Mouse (Mus musculus): Measurements from ENCODE around the gene Prnp. TPM values are rescaled to one million over a fixed set of nuclear protein-coding genes. Genes with fewer than 3 reads are reported as not detected.

Gene Prnp
- total RNA-seq, 2 experiments from 2014 or later: 81.6 to 88.1 TPM

DNA sequence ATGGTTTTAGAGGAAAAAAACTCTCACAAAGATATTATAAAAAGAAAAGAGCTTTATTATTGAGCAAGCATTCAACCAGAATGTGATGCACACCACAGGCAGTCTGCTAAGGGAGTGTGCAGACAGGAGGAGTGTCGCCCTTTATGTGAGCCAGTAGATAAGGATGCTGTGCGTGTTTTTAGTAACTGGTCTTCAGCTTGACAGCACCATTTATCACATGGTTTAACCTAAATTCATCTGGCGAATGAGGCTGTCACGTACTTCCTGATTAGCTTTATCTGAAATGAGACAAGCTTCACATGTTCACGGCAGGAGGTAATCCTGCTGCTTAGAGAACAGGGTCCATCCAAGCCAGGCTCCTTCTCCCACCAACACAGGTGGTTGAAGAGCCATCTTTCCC lies 4.7 kb upstream of the Prnp start:
- intact Hi-C loops (cut with DNase I): no loop called here
- no peak for DNase-seq

GRCm38 (mm10) chr2:131905776-131906175 lies 4.0 kb upstream of the Prnp start:
- no peak for DNase-seq
- intact Hi-C loops (cut with DNase I): no loop called here

- no peak for DNase-seq
- intact Hi-C loops (cut with DNase I): no loop called here
These were observed 3.5 kb upstream of the Prnp start for GRCm38 (mm10) chr2:131906266-131906665.

GRCm38 (mm10) chr2:131906846-131907245 lies 2.9 kb upstream of the Prnp start:
- intact Hi-C loops (cut with DNase I): no loop called here
- DNase-seq: peak; percentile 37 to 54

DNA sequence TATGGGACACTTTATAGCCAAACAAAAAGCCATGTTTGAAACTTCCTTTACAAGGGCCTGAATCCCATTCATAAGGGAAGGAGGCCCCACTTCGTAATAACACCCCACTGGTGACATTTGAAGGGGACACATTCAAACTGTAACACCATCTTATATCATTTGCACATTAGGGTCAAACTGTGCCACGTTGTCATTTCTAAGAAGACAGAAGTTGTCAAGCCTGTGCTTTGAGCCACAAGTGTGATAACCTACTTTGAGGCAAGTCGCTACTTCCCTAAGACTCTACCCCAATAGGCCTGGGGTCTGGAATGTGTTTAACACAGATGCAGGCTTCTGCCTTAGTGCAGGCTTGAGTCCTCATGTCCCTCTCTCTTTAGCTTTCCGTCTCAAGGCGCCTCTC lies 2.4 kb upstream of the Prnp start:
- intact Hi-C loops (cut with DNase I): no loop called here
- DNase-seq: no peak

DNA sequence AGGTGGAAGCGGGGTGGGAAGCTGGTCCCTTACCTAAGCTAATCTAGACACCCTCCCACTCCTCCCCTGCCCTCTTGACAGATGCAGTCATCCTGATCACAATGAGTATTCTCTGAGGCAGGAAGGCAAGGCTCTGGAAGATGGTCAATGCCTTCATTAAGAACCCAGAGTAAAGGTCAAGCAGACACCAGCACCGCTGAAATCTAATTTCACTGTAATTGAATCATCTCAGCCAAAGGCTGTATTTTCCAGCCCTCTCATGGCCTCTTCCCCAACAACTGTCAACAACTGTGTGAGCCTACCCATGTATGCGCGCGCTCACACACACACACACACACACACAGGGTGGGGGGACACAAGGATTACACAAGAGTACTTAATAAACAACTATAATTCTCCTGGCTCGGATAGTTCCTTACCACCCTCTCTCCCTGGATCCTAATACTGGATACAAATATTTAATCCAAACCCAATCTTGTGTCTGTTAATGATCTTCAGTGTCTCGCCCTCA lies 1.3 kb upstream of the Prnp start:
- DNase-seq: peak; percentile 36 to 39
- intact Hi-C loops (cut with DNase I): no loop called here

DNA sequence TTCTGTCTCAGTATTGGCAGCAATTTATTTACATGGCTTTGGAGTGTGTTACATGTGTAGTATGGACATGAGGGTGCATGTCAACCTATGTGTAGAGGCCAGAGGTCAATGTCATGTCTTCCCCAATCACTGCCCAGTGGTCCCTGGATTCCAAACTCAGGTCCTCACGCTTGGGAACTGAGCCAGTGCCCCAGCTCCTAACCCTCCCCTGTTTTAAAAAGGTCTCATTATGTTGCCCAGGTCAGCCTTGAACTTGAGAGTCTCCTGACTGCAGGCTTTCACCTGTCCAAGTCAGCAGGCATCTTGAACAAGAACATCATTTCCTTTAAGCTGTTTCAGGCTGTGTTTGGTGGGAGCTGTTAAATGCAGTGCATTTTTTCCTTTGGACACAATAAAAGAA lies 822 bp upstream of the Prnp start:
- no peak for DNase-seq
- intact Hi-C loops (cut with DNase I): no loop called here

- intact Hi-C loops (cut with DNase I): no loop called here
- DNase-seq: no peak
These were observed 1.1 kb downstream of the Prnp start for GRCm38 (mm10) chr2:131910847-131911246.

- DNase-seq: no peak
- intact Hi-C loops (cut with DNase I): no loop called here
These were observed 1.6 kb downstream of the Prnp start for GRCm38 (mm10) chr2:131911341-131911740.

DNA sequence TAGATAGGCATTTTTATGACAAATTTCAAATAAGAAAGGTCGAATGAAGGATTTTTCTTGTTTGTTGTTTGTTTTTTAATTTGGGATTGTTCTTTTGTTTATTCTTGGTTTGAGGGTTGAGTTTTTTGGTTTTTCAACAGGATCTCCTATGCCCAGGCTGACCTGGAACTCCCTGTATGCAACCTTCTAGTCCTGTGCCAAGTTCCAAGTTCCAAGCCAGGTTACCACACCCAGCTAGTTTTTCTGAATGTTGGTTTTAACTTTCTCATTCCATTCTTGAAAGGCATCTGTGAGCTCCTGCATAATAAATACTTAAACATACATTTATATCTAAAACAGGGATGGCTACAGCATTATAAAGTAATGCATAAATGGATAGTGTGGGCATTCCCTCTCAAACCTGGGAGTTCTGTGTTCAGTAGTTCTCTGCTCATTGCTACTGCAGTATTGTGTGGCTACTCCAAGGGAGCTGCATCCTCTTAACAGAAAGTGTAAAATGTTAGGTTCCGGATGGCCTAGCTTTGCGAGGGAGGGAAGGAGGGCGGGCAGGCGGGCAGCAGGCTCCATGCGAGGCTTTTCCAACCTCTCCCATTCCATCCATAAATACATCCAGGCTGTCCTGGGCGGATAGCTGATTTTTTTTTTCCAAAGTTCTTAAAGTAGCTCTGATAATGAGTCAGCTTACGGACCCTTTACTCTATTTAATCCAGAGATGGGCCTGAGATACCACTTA lies 3.0 kb downstream of the Prnp start:
- intact Hi-C loops (cut with DNase I): no loop called here
- DNase-seq: no peak

DNA sequence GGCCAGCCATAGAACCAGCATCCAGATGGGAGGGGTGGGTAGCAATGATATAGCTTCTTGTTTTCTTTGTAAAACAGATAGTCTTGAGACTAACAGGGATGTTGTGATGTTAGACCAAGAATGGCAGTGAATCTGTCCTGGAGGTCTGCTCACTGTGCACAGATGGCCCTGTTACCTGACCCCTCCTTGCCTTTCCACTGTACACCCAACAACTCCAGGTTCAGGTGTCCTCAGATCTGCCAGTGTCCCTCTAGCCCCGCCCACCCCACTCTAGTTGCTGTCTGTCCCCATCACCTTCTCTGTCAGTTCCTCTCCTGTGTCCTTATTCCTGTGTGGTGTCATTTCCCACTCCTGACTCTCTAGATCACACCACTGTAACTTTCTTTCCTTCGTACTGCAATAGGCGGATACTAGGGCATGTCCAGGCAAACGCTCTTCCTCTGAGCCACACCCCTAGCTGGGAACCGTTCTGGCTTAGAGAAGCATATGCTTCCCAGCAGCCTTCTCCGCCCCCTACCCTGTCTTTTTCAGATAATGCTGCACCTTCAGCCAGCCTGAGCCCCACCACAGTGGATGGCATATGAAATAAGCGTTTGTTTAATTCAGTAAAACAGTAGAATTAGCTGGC lies 22.7 kb downstream of the Prnp start:
- no peak for DNase-seq
- intact Hi-C loops (cut with DNase I): no loop called here

- intact Hi-C loops (cut with DNase I): no loop called here
- DNase-seq: no peak
These were observed 23.3 kb downstream of the Prnp start for GRCm38 (mm10) chr2:131933013-131933412.

DNA sequence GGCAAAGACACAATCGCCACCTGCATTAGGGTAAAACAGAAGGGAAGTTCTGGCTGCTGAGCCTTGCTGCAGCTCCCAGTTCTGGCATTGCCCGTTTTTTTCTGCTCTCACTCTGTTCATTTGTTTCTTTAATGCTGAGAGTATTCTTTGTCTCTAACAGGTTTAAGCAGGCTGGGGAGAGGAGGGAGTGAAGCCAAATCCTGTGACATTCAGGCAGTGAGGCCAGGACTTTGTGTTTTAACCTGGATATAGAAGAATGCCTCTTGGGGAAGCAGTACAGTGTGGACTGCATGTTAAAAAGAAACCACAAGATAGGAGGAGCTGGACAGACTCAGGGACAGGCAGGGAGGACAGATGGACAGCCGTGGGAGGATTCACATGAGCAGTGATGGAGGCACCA lies 23.9 kb downstream of the Prnp start:
- intact Hi-C loops (cut with DNase I): no loop called here
- no peak for DNase-seq

DNA sequence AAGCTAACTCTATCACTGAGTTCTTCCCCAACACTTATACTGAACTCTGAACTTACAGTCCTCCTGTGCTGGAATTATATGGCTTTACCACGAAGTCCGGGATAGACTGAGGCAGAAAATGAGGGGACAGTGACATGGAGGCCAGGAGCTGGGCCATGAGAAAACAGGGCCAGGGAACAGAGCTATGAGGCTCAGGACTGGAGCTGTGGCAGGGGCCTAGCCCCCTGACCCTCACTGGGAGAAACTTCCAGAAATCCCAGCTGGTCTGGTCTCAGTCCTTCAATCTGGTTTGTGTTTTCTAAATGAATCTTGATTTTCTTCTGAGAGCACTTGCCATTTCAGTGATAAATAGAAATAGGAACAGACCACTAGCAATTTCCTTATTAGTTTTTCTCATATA lies 24.5 kb downstream of the Prnp start:
- DNase-seq: no peak
- intact Hi-C loops (cut with DNase I): no loop called here

- intact Hi-C loops (cut with DNase I): loop anchor here (5.0 kb wide), 1 partner anchor 33 kb away; no protein-coding TSS in a partner anchor
- DNase-seq: peak; percentile 31 to 48
These were observed 25.8 kb downstream of the Prnp start for GRCm38 (mm10) chr2:131935390-131936105.

DNA sequence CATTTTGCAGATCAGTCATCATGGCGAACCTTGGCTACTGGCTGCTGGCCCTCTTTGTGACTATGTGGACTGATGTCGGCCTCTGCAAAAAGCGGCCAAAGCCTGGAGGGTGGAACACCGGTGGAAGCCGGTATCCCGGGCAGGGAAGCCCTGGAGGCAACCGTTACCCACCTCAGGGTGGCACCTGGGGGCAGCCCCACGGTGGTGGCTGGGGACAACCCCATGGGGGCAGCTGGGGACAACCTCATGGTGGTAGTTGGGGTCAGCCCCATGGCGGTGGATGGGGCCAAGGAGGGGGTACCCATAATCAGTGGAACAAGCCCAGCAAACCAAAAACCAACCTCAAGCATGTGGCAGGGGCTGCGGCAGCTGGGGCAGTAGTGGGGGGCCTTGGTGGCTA lies 26.7 kb downstream of the Prnp start:
- intact Hi-C loops (cut with DNase I): loop anchor here (5.0 kb wide), 1 partner anchor 34 kb away; no protein-coding TSS in a partner anchor

DNA sequence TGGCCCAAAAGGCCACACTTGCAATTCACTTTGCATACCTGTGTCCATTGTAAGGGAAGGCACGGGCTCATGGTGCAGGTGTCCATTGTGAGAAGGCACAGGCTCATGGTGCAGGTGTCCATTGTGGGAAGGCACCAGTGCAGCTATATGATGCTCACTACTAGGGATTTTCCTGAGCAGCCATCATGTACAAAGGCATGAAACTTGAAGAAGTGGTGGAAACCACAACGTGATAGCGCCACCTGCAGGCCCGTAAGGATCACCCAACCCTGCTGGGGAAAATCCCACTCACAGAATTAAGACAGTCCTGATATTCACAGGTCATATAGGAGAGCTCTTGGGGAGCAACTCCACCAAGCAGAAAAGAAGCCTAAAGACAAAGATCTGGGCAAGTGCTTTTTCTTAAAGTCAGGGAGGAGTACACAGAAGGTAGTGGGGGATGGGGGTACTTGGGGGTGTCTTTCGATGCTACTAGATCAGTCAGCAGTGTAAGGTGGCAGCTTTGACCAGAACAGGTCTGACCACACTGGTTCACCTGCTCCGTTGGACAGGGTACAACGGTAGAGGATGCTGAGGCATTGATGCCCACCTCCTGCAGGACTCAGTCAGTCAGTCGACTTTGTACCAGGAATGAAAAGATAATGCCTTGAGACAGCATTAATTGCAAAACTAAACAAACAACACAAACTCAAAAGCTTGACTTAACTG lies 29.8 kb downstream of the Prnp start:
- peak; percentile 59 to 69 for DNase-seq
- intact Hi-C loops (cut with DNase I): loop anchor here (2.0 to 5.0 kb wide), 2 partner anchors 37 to 113 kb away; no protein-coding TSS in a partner anchor

More for the DNA sequence above, 26.7 kb downstream of the Prnp start:
- no peak for DNase-seq

DNA sequence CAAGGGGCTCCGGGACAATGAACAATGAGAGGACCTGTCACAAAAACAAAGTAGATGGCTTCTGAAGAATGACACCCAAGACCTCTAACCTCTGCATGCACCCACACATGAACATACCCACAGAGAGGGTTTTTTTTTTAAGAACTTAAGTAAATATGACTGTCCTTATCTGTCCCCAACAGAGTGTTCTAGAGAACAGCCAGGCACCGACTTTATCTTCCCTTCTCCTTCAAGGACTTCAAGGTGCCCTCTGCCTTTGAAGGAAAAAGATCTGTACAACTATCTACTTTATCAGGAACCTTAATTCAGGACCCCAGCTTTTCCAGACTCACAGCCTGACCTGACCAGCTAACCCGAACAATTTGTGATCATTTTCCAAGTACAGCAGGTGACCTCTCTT lies 30.8 kb downstream of the Prnp start:
- intact Hi-C loops (cut with DNase I): loop anchor here (2.0 kb wide), 1 partner anchor 114 kb away; no protein-coding TSS in a partner anchor
- DNase-seq: no peak

- DNase-seq: peak in 1 of 2 experiments; percentile 0
- intact Hi-C loops (cut with DNase I): loop anchor here (2.0 kb wide), 1 partner anchor 115 kb away; no protein-coding TSS in a partner anchor
These were observed 31.8 kb downstream of the Prnp start for GRCm38 (mm10) chr2:131941501-131941900.

- intact Hi-C loops (cut with DNase I): no loop called here
- peak in 1 of 2 experiments; percentile 0 for DNase-seq
These were observed 34.6 kb downstream of the Prnp start for GRCm38 (mm10) chr2:131944370-131944769.
